Mouse (Mus musculus) megakaryocyte, embryonic 14.5 days (primary cell): ENCODE measurements at regions not wholly inside any gene's neighbourhood (a gene's known extent, or its start where the extent isn't known, plus 50 kb on each side); places are given as distances from the start of the nearest gene placed in this dataset.

ENCODE experiments used
- H3K27me3 ChIP-seq: replicated peaks from 2 replicates; pipeline ENCODE3; 2012; ENCODE audit warnings: inconsistent platforms
- H3K36me3 ChIP-seq: replicated peaks from 2 replicates; pipeline ENCODE3; 2012; ENCODE audit warnings: low read length, inconsistent platforms, mixed read lengths
- H3K4me1 ChIP-seq: 2 replicates; pipeline ENCODE4 v1.6.1; 2012; ENCODE audit warnings: inconsistent platforms
- H3K4me3 ChIP-seq: replicated peaks from 2 replicates; pipeline ENCODE3; 2012; ENCODE audit warnings: moderate library complexity, mild to moderate bottlenecking, inconsistent platforms
- H3K9me3 ChIP-seq: 2 replicates; pipeline ENCODE4 v1.6.1; 2012; ENCODE audit warnings: inconsistent platforms
- FLI1 ChIP-seq: IDR thresholded peaks from 2 replicates; pipeline ENCODE4 v1.6.1; 2012; ENCODE audit warnings: low read length, inconsistent platforms, mixed read lengths
- GATA1 ChIP-seq: IDR thresholded peaks from 3 replicates; pipeline ENCODE4 v1.6.1; 2012; ENCODE audit warnings: mixed read lengths, low read length, inconsistent platforms, borderline replicate concordance

GRCm38 (mm10) chr7:72774031-72774770 lies 467.8 kb upstream of the Mctp2 start:
- 0 out of 2 replicates have a peak, but pooled peaks cover 4% of the 10 kb centered on the region for H3K9me3 ChIP-seq
- H3K36me3 ChIP-seq: no peaks in the 10 kb centered on the region
- no peaks in the 10 kb centered on the region for H3K27me3 ChIP-seq
- no peaks in the 10 kb centered on the region for H3K4me1 ChIP-seq
- TF ChIP-seq FLI1: no peak
- TF ChIP-seq GATA1: no peak
- H3K4me3 ChIP-seq: no peak overlapping the region

GRCm38 (mm10) chr7:72774771-72775119 lies 468.3 kb upstream of the Mctp2 start:
- Histone ChIP-seq H3K4me3 (no peak overlapping the region), H3K4me1 (no peaks in the 10 kb centered on the region), H3K36me3 (no peaks in the 10 kb centered on the region), H3K9me3 (0 out of 2 replicates have a peak, but pooled peaks cover 4% of the 10 kb centered on the region), H3K27me3 (no peaks in the 10 kb centered on the region)
- TF ChIP-seq FLI1 (no peak), GATA1 (no peak)

- H3K4me3 ChIP-seq: no peak overlapping the region
- no peaks in the 10 kb centered on the region for H3K4me1 ChIP-seq
- no peaks in the 10 kb centered on the region for H3K36me3 ChIP-seq
- no peaks in the 10 kb centered on the region for H3K27me3 ChIP-seq
- peaks cover 6% of the 10 kb centered on the region; the same call in 1 of the 2 replicates for H3K9me3 ChIP-seq
- TF ChIP-seq FLI1: no peak
Measured at GRCm38 (mm10) chr7:72787306-72787705, 480.9 kb upstream of the Mctp2 start.

GRCm38 (mm10) chr7:72788261-72788660 lies 481.9 kb upstream of the Mctp2 start:
- no peak overlapping the region for H3K4me3 ChIP-seq
- TF ChIP-seq GATA1 (no peak), FLI1 (no peak)
- H3K27me3 ChIP-seq: no peaks in the 10 kb centered on the region
- no peaks in the 10 kb centered on the region for H3K36me3 ChIP-seq
- 0 out of 2 replicates have a peak, but pooled peaks cover 3% of the 10 kb centered on the region for H3K9me3 ChIP-seq
- no peaks in the 10 kb centered on the region for H3K4me1 ChIP-seq

- Histone ChIP-seq H3K9me3 (0 out of 2 replicates have a peak, but pooled peaks cover 12% of the 10 kb centered on the region), H3K27me3 (no peaks in the 10 kb centered on the region), H3K4me1 (no peaks in the 10 kb centered on the region), H3K36me3 (no peaks in the 10 kb centered on the region), H3K4me3 (no peak overlapping the region)
- TF ChIP-seq FLI1 (no peak), GATA1 (no peak)
Measured at GRCm38 (mm10) chr7:72822142-72822541, 515.7 kb upstream of the Mctp2 start.

GRCm38 (mm10) chr7:72826597-72826996 lies 520.2 kb upstream of the Mctp2 start:
- TF ChIP-seq GATA1: no peak
- no peak for TF ChIP-seq FLI1
- Histone ChIP-seq H3K9me3 (peaks cover 31% of the 10 kb centered on the region), H3K36me3 (no peaks in the 10 kb centered on the region), H3K4me1 (no peaks in the 10 kb centered on the region), H3K27me3 (no peaks in the 10 kb centered on the region), H3K4me3 (no peak overlapping the region)

- no peaks in the 10 kb centered on the region for H3K4me1 ChIP-seq
- no peaks in the 10 kb centered on the region for H3K27me3 ChIP-seq
- H3K36me3 ChIP-seq: no peaks in the 10 kb centered on the region
- TF ChIP-seq GATA1: no peak
- no peak for TF ChIP-seq FLI1
- H3K4me3 ChIP-seq: no peak overlapping the region
- peaks cover 6% of the 10 kb centered on the region; the same call in 1 of the 2 replicates for H3K9me3 ChIP-seq
Measured at GRCm38 (mm10) chr7:72835423-72835822, 529.0 kb upstream of the Mctp2 start.

- Histone ChIP-seq H3K36me3 (no peaks in the 10 kb centered on the region), H3K9me3 (peaks cover 6% of the 10 kb centered on the region; the same call in 1 of the 2 replicates), H3K4me3 (no peak overlapping the region), H3K4me1 (no peaks in the 10 kb centered on the region), H3K27me3 (no peaks in the 10 kb centered on the region)
- TF ChIP-seq FLI1 (no peak), GATA1 (no peak)
Measured at GRCm38 (mm10) chr7:72836026-72836425, 529.6 kb upstream of the Mctp2 start.

- Histone ChIP-seq H3K4me1 (no peaks in the 10 kb centered on the region), H3K36me3 (no peaks in the 10 kb centered on the region), H3K9me3 (peaks cover 4% of the 10 kb centered on the region; the same call in 1 of the 2 replicates), H3K27me3 (no peaks in the 10 kb centered on the region), H3K4me3 (no peak overlapping the region)
- TF ChIP-seq FLI1 (no peak), GATA1 (no peak)
Measured at GRCm38 (mm10) chr7:72836457-72836985, 530.1 kb upstream of the Mctp2 start.

- Histone ChIP-seq H3K27me3 (no peaks in the 10 kb centered on the region), H3K36me3 (no peaks in the 10 kb centered on the region), H3K9me3 (0 out of 2 replicates have a peak, but pooled peaks cover 8% of the 10 kb centered on the region)
Measured at GRCm38 (mm10) chr7:72837992-72838655, 531.7 kb upstream of the Mctp2 start.

More at GRCm38 (mm10) chr7:72837992-72838655, 531.7 kb upstream of the Mctp2 start:
- no peaks in the 10 kb centered on the region for H3K4me1 ChIP-seq
- no peak overlapping the region for H3K4me3 ChIP-seq
- no peak for TF ChIP-seq FLI1
- no peak for TF ChIP-seq GATA1
